Mouse (Mus musculus): Measurements from ENCODE around the gene Mpi.
A peak's percentile ranks its signal among the peaks of the same experiment; 100 is the strongest.

Mpi gene

DNA sequence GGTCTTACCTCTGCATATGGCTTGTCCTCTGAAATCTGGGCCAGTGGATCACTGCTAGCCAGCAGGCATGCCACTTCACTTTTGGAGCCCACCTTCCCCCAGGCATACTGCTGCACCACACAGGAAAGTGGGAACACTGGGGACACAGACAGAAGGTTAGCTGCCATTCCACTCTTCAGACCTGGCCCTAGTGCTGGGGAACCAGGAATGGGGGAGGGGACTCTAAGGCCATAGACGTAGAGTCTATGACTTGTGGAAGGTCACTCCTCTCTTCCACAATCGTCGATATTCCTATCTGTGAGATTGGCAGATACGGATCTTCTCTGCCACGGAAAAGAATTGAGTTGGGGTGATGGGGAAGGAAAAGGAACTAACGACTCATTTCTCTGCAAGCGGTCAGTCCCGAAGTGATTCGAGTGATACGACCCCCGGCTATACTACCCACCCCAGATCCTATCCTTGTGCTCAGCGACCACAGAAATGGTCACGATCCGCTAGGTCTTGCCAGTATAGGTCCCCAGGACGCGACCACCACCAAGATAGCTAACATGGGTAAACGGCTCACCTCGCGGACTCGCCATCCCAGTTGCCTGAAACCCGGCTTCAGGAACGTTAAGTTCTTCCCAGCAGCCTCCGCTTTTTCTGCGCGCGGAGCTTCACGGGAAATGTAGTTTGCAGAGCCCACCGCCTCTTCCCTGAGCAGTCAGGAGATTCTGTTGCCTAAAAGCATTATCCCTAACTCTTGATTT, at the start of gene Mpi:
Mpi (minus strand) TSS at position 625 of the 749 bp plus-strand sequence.
- DNase-seq (ENCODE audit: low spot score) = peak; percentile 78

DNA sequence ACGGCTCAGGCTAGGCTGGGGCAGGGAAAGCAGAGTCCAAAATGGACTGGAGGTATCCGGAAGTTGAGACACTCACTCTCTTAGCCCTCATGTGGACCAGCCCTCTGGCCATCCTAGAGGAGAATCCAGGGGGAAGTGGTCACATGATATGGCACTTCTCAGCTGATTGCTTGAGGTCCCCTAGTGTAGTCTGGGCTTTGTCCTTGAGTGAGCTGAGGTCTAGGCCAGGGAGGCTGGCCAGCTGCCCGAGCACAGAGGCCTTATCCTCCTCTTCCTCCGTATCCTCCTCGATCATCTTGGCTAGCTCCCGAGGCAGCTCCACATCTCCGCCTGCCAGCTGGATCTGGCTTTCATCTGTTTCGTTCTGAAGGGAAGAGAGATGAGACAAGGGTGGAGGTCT, 49.5 kb upstream of the Mpi start:
- peak; percentile 58 for DNase-seq (ENCODE audit: low spot score)

DNA sequence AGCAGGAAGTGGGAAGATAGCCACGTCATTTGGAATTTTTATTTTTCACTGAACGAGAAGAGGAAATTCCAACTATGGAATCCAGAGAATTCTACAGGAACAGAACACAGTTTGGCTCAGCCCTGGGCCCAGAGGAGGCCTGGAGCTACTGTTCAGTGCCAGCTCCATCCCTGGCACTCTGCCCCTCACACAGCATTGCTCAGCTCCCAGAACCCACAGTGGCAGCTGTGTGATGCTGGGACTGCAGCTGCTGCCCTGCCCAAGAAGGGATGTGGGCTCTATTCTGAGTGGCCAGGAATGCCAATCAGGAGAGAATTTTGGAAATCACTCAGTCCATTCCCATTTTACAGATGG, 48.8 kb upstream of the Mpi start:
- DNase-seq (ENCODE audit: low spot score) = peak; percentile 32

DNA sequence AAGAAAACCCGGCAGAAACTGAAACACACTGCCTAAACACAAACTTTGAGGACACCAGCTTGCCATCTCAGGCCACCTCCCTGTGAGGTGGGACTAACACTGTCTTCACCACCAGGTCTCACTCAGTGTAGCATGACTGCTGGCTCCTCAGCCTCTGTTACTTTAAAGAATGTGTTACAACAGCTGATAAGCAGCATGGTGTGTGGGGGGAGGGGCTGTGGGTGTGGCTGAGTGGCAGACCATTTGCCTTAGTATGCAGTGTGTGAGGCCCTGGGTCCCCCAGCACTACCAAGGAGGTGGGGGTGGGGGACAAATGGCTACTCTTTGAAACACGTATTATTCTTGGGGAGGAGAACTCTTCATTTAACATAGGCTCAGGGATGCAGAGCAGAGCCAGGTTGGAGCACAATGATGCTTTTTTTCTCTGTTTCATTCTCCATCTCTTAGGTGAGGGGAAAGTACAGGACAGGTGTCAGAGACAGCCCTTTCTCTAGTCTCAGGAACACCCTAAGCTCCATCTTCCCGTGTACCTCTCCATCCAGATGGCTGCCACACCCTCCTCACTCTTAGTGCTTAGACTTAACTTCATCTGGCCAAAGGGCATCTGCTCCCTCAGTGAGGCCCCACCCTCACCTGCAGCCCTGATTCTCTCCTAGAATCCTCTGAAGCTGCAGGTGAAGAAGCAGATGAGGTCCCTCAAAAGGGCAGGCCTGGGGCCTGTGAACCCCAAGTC, 48.2 kb upstream of the Mpi start:
- no peak for DNase-seq (ENCODE audit: low spot score)

DNA sequence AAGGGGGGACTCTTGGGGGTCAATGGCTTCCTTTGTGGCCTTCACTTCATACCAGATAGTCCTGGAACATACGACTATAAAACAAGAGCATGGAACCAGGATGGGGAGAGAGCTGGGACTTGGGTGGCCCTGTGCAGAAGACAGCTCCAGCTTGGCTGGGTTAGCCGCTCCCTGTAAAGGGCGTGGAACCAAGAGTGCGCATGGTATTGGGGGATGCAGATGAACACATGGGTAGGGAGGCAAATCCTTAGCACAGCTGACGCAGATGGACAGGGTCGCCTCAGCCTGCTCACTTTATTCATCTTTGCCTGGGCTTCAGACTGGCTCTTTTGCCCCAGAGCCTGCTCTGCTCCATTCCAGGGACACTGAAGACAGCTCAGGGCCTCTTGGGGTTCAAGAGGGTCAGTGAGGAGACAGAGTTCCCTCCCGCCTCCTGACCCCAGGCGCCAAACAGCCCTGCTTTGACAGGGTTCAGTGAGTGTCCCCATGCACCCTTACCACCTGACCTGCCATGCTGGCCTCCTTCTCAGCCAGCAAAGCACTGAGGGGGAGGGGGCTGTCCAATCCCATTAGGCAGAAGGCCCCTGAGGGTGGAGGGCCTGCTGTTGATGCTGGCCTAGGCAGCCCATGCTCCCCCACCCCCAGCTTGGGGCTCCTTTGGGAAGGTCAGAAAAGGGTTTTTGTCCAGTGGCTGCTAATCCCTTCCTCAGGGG, 46.4 kb upstream of the Mpi start:
- DNase-seq (ENCODE audit: low spot score) = no peak

DNA sequence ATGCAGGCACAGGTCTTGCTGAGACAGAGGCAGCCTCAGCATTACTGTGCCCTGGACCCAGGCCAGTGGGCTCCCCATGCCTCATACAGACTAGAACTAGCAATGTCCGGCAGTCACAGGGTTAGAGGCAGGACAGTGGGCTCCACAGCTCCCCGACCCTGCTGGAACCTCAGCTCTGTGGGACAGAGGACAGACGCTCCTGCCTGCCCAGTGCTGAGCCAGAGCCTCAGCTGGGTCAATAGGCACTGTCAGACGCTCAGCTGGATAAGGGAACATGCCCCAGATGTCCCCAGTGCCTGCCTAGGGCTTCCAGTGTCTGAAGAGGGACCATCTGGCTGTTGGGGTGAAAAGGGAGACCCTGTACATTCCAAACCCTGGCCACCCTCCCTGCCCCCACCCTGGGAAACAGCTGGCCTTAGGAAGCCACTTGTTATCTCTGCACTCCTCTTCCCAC, 45.4 kb upstream of the Mpi start:
- DNase-seq (ENCODE audit: low spot score) = no peak

DNA sequence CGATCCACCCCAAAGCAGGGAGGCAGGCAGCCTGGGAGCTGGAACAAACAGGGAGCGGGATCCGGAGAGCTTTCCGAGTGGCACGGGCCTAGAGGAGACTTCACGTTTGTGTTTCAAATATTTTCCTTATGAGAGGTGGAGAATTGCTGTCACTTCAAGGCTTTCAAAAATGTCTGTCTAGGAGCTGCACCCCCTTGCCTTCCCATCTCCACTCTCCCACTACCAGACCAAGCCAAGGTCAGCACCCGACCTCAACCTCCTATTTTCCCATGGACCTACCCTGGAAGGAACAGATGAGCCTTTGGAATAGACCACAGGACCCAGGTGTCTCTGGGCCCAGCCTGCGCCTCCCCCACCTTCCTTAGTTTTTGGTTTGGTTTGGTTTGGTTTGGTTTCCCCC, 44.7 kb upstream of the Mpi start:
- DNase-seq (ENCODE audit: low spot score) = no peak

DNA sequence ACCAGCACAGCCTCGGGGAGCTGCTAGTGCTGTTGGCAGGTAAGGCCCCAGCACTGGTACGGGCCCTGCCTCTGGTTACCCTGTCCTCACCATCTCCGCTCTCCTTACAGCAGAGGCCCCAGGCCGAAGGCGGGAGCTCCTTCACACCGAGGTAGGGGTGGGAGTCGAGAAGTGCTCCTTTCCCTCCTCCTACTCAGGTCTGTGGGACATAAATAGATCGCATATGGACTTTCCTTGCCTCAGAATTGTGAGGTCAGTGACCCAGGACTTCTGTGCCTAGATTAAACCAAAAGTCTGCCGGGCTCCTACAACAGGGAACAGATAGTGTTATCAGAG, 41.6 kb upstream of the Mpi start:
- DNase-seq (ENCODE audit: low spot score) = no peak

DNA sequence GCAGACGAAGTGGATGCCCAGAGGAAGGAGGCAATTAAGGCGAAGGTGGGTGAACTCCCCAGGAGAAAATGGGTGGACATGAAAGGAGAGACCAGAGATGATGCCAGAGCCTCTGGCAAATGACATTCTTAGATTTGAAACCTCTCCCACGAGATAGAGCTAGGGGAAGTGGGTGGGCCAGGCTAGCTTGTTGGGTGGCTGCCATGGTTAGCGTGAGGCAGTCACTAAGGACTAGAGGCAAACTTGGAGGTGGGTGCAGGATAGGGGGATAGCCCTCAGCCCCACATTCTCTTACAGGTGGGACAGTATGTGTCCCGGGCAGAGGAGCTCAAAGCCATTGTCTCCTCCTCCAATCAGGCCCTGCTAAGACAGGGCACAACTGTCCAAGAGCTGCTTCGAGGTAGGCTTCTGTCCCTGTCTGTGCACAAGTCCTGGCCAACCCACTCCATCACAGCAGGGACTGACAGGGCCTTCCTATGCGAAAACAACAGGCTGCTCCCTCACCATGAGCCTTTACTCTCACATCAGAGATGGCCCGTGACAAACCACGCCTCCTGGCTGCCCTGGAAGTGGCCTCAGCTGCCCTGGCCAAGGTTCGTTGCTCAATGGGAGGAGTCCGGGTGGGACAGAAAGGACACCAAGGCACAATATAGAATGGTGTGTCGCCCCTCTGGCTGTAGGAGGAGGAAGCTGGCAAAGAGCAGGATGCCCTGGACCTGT, 41.1 kb upstream of the Mpi start:
- DNase-seq (ENCODE audit: low spot score) = no peak

DNA sequence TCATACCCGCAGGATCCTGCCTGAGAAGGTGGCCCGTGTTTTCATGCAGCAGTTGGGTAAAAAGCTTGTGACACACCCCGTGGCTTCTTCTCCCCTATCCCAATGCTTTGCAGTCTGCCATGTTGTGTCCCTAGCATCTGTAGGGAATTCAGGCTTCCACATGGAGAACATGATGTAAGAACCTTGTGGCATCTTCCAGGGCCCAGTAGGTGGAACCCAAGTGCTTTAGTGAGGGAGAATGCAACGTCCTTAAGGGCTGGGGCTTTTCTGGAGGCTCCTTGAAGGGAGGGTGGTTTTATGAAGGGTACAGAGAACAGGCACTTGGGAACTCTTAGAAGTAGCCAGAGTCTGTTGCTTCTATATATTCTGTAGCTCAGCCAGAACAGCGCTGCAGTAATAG, 38.2 kb upstream of the Mpi start:
- peak; percentile 66 for DNase-seq (ENCODE audit: low spot score)

DNA sequence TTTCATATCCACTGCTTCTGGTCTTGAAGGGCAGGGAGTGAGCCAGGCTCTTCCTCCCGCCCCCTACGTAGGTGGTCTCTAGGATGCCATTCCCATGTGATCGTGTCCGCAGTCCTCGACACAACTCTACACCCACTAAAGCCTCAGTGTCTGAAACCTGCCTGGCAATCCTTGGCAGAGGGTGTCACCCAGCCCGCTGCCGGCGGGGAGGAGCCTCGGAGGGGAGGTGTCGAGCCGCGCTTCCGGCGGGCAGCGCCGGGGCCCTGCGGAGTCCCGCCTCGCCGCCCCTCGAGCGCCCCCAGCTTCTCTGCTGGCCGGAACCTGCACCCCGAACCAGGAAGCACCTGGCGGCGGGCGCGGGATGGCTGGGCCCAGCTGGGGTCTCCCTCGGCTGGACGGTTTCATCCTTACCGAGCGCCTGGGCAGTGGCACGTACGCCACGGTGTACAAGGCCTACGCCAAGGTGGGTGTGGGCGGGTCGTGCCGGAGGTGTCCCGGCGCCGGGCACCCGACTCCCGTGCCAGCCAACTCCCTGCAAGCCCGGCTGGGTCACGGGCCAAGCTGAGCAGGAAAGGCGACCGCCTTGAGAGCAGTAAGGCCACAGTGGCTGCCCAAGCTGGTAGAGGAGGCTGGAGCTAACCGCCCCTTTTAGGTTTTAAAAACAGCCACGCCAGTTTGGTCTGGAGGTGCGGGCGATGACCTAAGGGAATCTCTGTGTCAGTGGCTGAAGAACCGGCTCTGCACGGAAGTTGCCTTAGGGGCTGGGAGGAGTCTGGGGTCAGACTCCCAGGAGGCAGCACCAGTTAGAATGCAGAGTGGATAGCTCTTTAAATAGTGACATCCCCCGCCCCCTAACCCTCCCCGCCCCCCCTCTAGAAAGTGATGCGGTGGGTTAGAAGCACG, 36.9 kb upstream of the Mpi start, which contains the start of gene Ulk3:
Ulk3 (plus strand) TSS at position 229 of the 903 bp plus-strand sequence.
- DNase-seq (ENCODE audit: low spot score) = peak; percentile 79

DNA sequence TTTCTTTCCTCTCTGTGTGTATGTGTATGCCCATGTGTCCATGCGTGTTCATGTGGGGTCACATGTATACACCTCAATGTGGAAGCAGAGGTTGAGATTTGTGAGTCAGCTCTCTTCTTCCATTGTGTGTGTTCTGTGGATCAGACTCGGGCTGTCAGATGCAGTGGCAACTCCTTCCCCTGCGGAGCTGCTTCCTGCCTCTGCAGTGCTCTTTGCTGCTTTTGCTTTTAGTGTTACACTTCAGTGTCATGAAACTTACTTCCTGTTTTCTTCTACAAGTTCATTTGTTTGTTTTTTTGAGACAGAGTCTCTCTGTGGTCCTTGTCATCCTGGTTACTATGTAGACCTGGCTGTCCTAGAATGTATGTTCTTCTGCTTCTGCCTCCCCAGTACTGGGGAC, 32.4 kb upstream of the Mpi start:
- DNase-seq (ENCODE audit: low spot score) = no peak

DNA sequence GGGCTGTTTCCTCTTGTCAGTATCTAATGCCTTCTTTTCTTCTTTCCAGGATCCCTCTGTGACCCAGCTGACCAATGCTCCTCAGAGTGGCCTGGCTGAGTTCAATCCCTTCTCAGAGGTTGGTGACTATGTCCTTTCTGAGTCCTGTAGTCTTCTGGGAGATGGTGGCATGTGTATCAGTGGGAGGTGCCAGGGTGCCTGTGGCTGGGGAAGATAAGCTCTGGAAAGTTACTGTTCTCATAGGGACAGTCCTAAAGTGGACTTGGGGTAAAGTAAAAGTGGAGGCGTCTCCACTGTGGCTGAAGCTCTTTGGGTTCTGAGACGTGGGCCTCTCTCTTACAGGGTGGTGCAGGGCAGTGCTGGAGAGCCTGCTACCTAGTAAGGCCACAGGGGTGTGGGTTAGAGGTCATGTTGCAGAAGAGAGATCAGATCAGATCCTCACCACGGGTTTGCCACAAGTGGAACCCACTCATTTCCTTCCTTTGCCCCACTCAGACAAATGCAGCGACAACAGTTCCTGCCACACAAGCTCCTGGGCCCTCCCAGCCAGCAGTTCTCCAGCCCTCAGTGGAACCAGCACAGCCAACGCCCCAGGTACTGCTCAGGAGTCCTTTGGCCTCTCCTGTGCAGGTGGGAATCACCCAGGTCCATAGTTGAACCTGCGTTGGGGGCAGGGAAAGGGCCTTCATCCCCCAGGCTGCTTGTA, 24.7 kb upstream of the Mpi start:
- no peak for DNase-seq (ENCODE audit: low spot score)

DNA sequence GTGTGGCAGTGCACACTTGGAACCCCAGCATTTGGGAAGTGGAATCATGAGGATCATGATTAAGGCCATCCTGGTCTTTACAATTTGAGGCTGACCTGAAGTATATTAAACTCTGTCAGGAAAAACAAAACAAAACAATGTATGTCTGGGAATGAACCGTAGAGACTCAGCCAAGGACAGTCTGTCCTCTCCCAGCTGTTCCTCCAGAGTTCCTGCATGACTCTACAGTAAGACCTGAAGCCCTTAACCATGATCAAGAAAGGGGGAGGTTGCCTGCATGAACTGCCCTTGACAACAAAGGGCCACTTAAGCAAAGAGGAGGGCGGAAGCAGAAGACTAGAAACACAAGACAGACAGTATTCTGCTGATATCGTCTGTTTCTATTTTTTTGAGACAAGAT, 23.0 kb upstream of the Mpi start:
- DNase-seq (ENCODE audit: low spot score) = no peak

DNA sequence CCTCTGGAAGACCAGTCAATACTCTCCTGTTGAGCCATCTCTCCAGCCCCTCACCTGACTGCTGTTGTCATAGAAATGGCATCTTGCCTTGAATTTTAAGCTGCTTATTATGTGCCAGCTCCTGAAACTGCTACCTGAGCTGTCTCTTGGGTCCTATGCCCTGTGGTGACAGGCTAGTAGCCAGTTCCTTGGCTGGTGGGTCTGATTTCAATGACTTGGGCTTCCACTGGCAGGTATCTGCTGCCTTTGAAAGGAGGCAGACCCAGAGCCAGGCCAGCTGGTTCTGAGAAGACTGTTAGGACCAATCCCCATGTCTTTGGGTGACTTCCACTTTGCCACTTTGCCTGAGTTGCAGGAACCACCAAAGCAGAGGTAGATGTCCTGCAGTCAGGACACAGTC, 21.8 kb upstream of the Mpi start:
- no peak for DNase-seq (ENCODE audit: low spot score)

DNA sequence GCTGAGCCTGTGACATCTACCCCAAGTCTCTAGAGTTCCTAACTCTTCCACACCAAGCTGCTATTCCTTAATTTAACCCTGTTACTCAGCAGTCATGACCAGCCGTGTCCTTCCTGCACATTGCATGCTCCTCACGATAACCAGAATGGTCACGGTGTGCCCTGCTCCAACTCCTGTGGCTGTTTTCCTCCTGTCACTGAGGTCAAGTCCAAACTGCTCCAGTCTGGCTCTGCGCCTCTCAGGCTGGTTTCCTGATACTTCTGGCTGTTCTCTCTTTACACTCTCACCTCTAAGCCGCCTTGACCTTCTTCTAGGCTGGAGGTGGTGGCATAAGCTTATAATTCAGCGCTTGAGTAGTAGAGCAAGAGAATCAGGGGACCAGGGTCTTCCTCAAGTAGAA, 15.9 kb upstream of the Mpi start:
- DNase-seq (ENCODE audit: low spot score) = no peak

DNA sequence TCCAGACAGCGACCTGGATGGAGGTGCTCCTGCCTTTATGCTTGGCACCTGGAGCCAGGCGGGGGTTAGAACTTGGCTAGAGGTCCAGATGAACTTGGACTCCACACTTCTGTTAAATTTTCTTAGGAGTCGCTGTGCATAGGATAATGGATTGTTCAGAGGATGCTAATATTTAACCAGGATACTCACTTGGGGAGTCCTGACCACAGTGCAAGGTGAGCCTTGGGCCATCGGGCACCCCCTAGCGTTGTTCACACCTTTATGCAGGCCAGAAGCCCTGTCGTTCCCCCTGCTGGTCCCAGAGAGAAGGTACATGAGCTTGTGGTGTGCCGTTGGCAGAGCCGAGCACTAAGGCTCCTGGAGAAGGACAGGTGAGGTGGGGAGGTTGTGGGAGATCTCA, 14.3 kb upstream of the Mpi start:
- no peak for DNase-seq (ENCODE audit: low spot score)

DNA sequence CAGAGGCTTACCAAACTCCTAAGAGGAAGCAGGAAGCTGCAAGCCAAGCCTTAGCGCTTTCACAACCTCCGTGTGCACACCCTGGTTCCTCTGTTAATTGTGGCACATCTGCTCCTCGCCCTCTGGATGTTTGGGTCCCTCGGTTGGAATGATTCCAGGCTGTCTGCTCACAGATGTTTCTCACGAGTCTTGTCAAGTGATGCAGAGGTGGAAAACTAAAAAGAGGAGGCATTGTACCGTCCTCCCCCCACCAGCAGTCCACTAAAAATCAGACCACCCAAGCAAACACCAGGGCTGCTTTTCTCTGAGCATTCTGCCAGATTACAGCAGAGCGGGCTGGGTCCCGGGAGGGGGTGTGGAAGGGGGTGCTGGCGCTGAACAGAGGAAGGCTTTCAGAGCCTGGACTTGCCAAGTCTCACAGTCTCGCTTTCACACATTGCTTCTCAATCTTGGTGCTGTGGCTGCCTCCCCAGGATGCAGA, 13.2 kb upstream of the Mpi start:
- DNase-seq (ENCODE audit: low spot score) = peak; percentile 33

DNA sequence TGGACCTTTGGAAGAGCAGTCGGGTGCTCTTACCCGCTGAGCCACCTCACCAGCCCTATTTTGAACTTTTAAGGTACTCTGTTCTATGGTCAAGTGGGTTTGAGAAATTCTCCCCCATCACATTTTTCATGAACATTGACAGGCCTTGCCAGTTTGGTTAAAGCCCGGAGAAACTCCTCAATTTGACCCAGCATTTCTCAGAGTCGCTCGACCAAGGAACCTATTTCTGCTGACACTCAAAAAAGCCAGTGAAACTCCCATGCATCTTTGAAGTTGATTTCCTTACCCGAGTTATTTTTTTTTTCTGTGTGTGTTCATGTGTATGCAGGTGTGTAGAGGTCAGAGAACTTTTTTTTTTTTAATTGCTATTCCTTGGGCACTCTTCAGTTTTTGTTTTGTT, 12.0 kb upstream of the Mpi start:
- no peak for DNase-seq (ENCODE audit: low spot score)

DNA sequence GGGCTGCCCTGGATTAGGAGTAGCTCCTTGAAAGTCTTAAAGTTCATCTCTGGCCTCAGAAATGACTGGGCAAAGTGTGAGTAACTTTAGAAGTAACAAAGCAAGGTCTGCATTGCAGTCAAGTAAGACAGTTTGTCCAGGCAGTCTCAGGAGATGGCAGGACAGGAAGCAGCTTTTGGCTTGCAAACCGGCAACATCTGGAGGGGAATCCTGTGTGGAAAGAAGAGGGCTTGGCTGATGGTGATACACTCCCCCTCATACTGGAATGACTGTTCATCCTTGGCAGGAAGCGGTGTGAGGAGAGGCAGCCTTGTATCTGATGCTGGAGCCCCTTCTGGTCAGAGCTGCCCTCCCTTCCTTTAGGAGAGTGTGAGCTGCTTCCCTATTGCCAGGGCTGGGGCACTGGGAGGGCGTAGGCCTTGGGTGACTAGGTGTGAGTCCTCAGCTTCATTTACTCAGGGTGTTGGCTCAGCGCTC, 10.4 kb upstream of the Mpi start:
- no peak for DNase-seq (ENCODE audit: low spot score)

DNA sequence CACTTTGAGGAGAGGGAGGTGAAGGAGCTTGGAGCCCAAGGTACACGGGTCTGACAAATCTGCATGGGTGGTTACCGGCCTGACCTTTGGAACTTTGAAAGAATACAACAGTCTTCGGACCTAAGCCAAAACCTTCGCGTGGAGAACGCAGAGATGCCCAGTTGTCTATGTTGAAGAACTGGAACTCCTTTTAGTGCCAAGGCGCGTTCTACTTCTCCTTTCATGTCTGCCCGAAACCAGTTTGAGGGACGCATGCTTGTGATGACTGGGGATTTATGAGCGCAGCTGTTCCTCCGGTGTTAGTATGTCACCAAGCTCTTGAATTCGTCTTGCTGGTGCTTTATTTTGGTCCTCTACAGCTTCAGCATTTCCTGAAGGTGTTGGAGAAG, 9.1 kb upstream of the Mpi start:
- DNase-seq (ENCODE audit: low spot score) = no peak

Data from MN1 (cell line).